Mouse (Mus musculus) heart, postnatal 0 days (tissue): ENCODE measurements around the gene Synm.

Source experiments
- CTCF ChIP-seq: IDR thresholded peaks from 2 replicates; pipeline ENCODE4 v1.5.1; 2016; ENCODE audit warnings: antibody characterized with exemption, control low read depth, low read depth
- EP300 ChIP-seq: IDR thresholded peaks from 2 replicates; pipeline ENCODE4 v1.6.1; 2016; ENCODE audit warnings: antibody characterized with exemption, low read depth

- TF ChIP-seq CTCF (no peak), EP300 (no peak)
These were observed 12.7 kb upstream of the Synm start for GRCm38 (mm10) chr7:67772231-67772630.
